Mouse (Mus musculus) CH12.LX (cell line): ENCODE data around the gene Acoxl. TPM values are rescaled to one million over a fixed set of nuclear protein-coding genes. Genes with fewer than 3 reads are reported as not detected.

Experiments
- DNase-seq: peaks from one replicate; pipeline ENCODE4 v3.0.0-alpha.2; 2013; ENCODE audit errors: extremely low read depth
- H3K27ac ChIP-seq: 2 replicates; pipeline ENCODE4 v1.5.1; 2012; ENCODE audit warnings: low read depth, mild to moderate bottlenecking, control low read depth, moderate library complexity; ENCODE audit not compliant: insufficient read depth
- H3K27me3 ChIP-seq: replicated peaks from 2 replicates; pipeline ENCODE3; 2012; ENCODE audit warnings: inconsistent platforms
- H3K36me3 ChIP-seq, 2 experiments: replicated peaks in 1 of 2; 2 replicates each; pipeline versions ENCODE3 to v1.6.1; 2012; ENCODE audit warnings: inconsistent platforms in 1 of 2, low read length in 1 of 2, mild to moderate bottlenecking in 1 of 2, mixed read lengths in 1 of 2, moderate library complexity in 1 of 2; ENCODE audit not compliant: control insufficient read depth in 1 of 2, insufficient read depth in 1 of 2
- H3K4me1 ChIP-seq, 2 experiments: 2 replicates each; pipeline ENCODE4 v1.6.1; 2012; ENCODE audit warnings: inconsistent platforms in 1 of 2, moderate library complexity in 1 of 2; ENCODE audit not compliant: insufficient read depth in 2 of 2, control insufficient read depth in 1 of 2
- H3K4me2 ChIP-seq: 2 replicates; pipeline ENCODE4 v1.6.1; 2012; ENCODE audit warnings: low read depth, mild to moderate bottlenecking, control low read depth; ENCODE audit not compliant: poor library complexity, insufficient read depth, severe bottlenecking
- H3K4me3 ChIP-seq, 3 experiments: fragments of 150-350 bp in 1 of 3; sonication (generic) in 1 of 3; replicated peaks in 1 of 3; 2 replicates each; pipeline versions ENCODE3 to v1.5.1; 2011 to 2012; ENCODE audit warnings: low read depth in 2 of 3, low read length in 2 of 3, mild to moderate bottlenecking in 2 of 3, moderate library complexity in 2 of 3, control low read depth in 1 of 3, improper control_type of control experiment in 1 of 3, inconsistent platforms in 1 of 3, mixed read lengths in 1 of 3; ENCODE audit not compliant: poor library complexity in 1 of 3
- H3K79me2 ChIP-seq: replicated peaks from 2 replicates; pipeline ENCODE4 v1.6.1; 2012; ENCODE audit warnings: mild to moderate bottlenecking, moderate library complexity; ENCODE audit not compliant: control insufficient read depth, poor library complexity, insufficient read depth, severe bottlenecking; ENCODE audit errors: extremely low read depth
- H3K9ac ChIP-seq: 2 replicates; pipeline ENCODE4 v1.6.1; 2012; ENCODE audit warnings: low read depth, mild to moderate bottlenecking, control low read depth, moderate library complexity; ENCODE audit not compliant: insufficient read depth
- H3K9me3 ChIP-seq: replicated peaks from 2 replicates; pipeline ENCODE3; 2012; ENCODE audit warnings: low read length, inconsistent platforms, mixed read lengths
- BHLHE40 ChIP-seq: IDR thresholded peaks from 2 replicates; pipeline ENCODE4 v1.6.1; 2011; ENCODE audit warnings: mild to moderate bottlenecking, low read depth, low read length, improper control_type of control experiment
- CHD1 ChIP-seq: IDR thresholded peaks from 2 replicates; pipeline ENCODE4 v1.6.1; 2012; ENCODE audit warnings: low read depth, low read length, improper control_type of control experiment, inconsistent platforms
- CHD2 ChIP-seq: IDR thresholded peaks from 2 replicates; pipeline ENCODE4 v1.6.1; 2011; ENCODE audit warnings: low read length, improper control_type of control experiment
- GABPA ChIP-seq: IDR thresholded peaks from 2 replicates; pipeline ENCODE4 v1.6.1; 2012; ENCODE audit warnings: low read depth, low read length, improper control_type of control experiment, inconsistent platforms; ENCODE audit not compliant: insufficient replicate concordance
- HCFC1 ChIP-seq: IDR thresholded peaks from 2 replicates; pipeline ENCODE4 v1.6.1; 2012; ENCODE audit warnings: low read depth, mild to moderate bottlenecking, inconsistent platforms, low read length, improper control_type of control experiment
- IRF4 ChIP-seq: IDR thresholded peaks from 2 replicates; pipeline ENCODE4 v1.6.1; 2014; ENCODE audit warnings: low read depth, mild to moderate bottlenecking, inconsistent platforms, low read length, improper control_type of control experiment
- JUN ChIP-seq: IDR thresholded peaks from 2 replicates; pipeline ENCODE4 v1.6.1; 2011; ENCODE audit warnings: low read depth, mild to moderate bottlenecking, low read length, improper control_type of control experiment, moderate library complexity; ENCODE audit not compliant: insufficient read depth
- JUND ChIP-seq: conservative IDR thresholded peaks from 2 replicates; pipeline ENCODE4 v1.6.1; 2011; ENCODE audit warnings: low read depth, low read length, improper control_type of control experiment
- KAT2A ChIP-seq: IDR thresholded peaks from 2 replicates; pipeline ENCODE4 v1.6.1; 2012; ENCODE audit warnings: low read length, improper control_type of control experiment, inconsistent platforms; ENCODE audit not compliant: insufficient replicate concordance
- MAFK ChIP-seq: IDR thresholded peaks from 2 replicates; pipeline ENCODE4 v1.6.1; 2011; ENCODE audit warnings: low read length, improper control_type of control experiment; ENCODE audit not compliant: insufficient replicate concordance
- MAZ ChIP-seq: IDR thresholded peaks from 2 replicates; pipeline ENCODE4 v1.6.1; 2012; ENCODE audit warnings: low read depth, mild to moderate bottlenecking, inconsistent platforms, low read length, improper control_type of control experiment, moderate library complexity
- MXI1 ChIP-seq: IDR thresholded peaks from 2 replicates; pipeline ENCODE4 v1.6.1; 2011; ENCODE audit warnings: mild to moderate bottlenecking, low read depth, low read length, improper control_type of control experiment
- MYC ChIP-seq: IDR thresholded peaks from 2 replicates; pipeline ENCODE4 v1.6.1; 2011; ENCODE audit warnings: low read depth, mild to moderate bottlenecking, improper control_type of control experiment, low read length
- NELFE ChIP-seq: IDR thresholded peaks from 2 replicates; pipeline ENCODE4 v1.6.1; 2011; ENCODE audit warnings: low read depth, low read length, improper control_type of control experiment
- NRF1 ChIP-seq: IDR thresholded peaks from 2 replicates; pipeline ENCODE4 v1.6.1; 2014; ENCODE audit warnings: low read depth, mild to moderate bottlenecking, inconsistent platforms, low read length, improper control_type of control experiment, moderate library complexity
- POLR2AphosphoS2 ChIP-seq: IDR thresholded peaks from 2 replicates; pipeline ENCODE4 v1.6.1; 2011; ENCODE audit warnings: low read depth, low read length, improper control_type of control experiment
- SMC3 ChIP-seq: IDR thresholded peaks from 2 replicates; pipeline ENCODE4 v1.6.1; 2011; ENCODE audit warnings: low read depth, low read length, improper control_type of control experiment
- TCF12 ChIP-seq: IDR thresholded peaks from 2 replicates; pipeline ENCODE4 v1.6.1; 2014; ENCODE audit warnings: low read depth, mild to moderate bottlenecking, inconsistent platforms, low read length, improper control_type of control experiment
- UBTF ChIP-seq: IDR thresholded peaks from 2 replicates; pipeline ENCODE4 v1.6.1; 2012; ENCODE audit warnings: low read depth, mild to moderate bottlenecking, inconsistent platforms, low read length, improper control_type of control experiment, moderate library complexity
- ZNF384 ChIP-seq: IDR thresholded peaks from 2 replicates; pipeline ENCODE4 v1.6.1; 2012; ENCODE audit warnings: low read depth, low read length, improper control_type of control experiment, inconsistent platforms
- dilution Hi-C: fragments of 300-500 bp; cut with MboI; formaldehyde crosslinking; loops from 2 replicates; pipeline ENCODE4 v1.14.3; 2020; ENCODE audit warnings: low sequenced_read_pairs; ENCODE audit not compliant: extremely low pct_unique_long_range_greater_than_20kb, extremely low pct_ligation_motif_present
- in situ Hi-C: fragments of 300-500 bp; cut with MboI; formaldehyde crosslinking; loops from 3 replicates; pipeline ENCODE4 v1.14.3; 2019; ENCODE audit warnings: low sequenced_read_pairs, low pct_ligation_motif_present, low pct_unique_long_range_greater_than_20kb, mixed read lengths
- polyA plus RNA-seq: library from polyadenylated mRNA; unstranded; fragments of >175 nt; gene quantifications from 2 replicates; pipeline ENCODE4 v1.2.1, GENCODE M21; 2012; ENCODE audit warnings: low read depth; ENCODE audit not compliant: insufficient read length
- total RNA-seq, 2 experiments: library from RNA; depleted of rRNA; stranded (reverse); fragments of 300-350 nt in 1 of 2; fragments of >200 nt in 1 of 2; gene quantifications; 2 replicates each; pipeline ENCODE4 v1.2.3; 2012 to 2014

The Acoxl gene
- total and polyA plus RNA-seq, 3 experiments, result 0.25 to 0.43 TPM; not detected in 1

DNA sequence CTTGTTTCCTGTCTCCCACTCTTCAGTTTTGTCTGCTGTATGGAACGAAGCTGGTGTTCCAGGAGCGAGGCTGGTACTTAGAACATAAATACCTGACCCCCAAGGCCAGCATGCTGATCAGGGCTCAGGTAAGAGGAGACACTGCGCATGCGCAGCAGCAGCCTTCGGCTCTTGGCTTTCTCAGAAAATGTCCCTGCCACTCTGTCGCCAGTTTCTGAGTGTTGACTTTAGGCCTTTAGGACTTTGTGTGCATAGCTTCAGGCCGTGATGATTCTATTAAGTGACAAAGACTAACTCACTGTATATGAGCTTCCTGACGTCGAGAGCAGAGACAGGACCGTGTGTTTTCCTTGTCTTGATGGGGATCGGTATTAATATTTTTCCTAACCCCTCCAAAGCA lies 267.0 kb downstream of the Acoxl start:
- Histone ChIP-seq H3K27ac (no peak overlapping the region), H3K4me1 (peaks cover 0 to 12% of the 10 kb centered on the region in 2 experiments; a peak in 2 of 4 replicates), H3K79me2 (no peaks in the 10 kb centered on the region), H3K27me3 (no peaks in the 10 kb centered on the region), H3K9me3 (peaks cover 7% of the 10 kb centered on the region), H3K36me3 (no peaks in the 10 kb centered on the region), H3K9ac (no peak overlapping the region), H3K4me2 (no peak overlapping the region), H3K4me3 (no peak overlapping the region)
- dilution Hi-C loops, result no loop called here
- in situ Hi-C loops, result no loop called here
- TF ChIP-seq MXI1, result no peak
- TF ChIP-seq GABPA, result no peak
- no peak for DNase-seq

DNA sequence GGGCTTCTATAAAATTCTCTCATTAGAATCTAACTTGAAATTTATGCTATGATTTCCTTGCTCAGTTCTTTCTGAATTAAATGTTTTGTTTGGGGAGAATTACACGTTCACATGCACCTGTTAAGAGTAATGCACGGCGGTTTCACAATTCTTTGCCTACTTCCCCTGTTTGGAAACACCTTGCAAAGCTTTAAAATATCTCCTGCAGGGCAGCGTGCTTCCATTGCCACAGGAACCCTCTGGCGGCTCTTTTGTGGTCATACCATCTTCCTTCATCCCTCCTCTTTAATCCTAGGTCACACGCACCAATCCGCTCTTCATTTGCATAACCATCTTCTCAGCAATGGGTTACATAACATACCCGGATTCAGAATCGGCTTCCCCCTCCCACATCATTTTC lies 272.9 kb downstream of the Acoxl start:
- no peak overlapping the region for H3K4me3 ChIP-seq
- no peak overlapping the region for H3K4me2 ChIP-seq
- DNase-seq, result no peak
- no peak for TF ChIP-seq POLR2AphosphoS2
- no peak for TF ChIP-seq MAZ
- TF ChIP-seq GABPA, result no peak
- no peak for TF ChIP-seq JUND
- no peak for TF ChIP-seq KAT2A
- no peak for TF ChIP-seq HCFC1
- TF ChIP-seq MAFK, result no peak
- TF ChIP-seq CHD1, result no peak
- no peak for TF ChIP-seq CHD2
- no peak for TF ChIP-seq MXI1
- TF ChIP-seq JUN, result no peak
- TF ChIP-seq TCF12, result no peak
- no peak for TF ChIP-seq NRF1
- no peak for TF ChIP-seq NELFE
- TF ChIP-seq MYC, result no peak
- TF ChIP-seq IRF4, result no peak
- no peak for TF ChIP-seq UBTF
- no peak for TF ChIP-seq ZNF384
- no peak for TF ChIP-seq BHLHE40
- no peak for TF ChIP-seq SMC3
- H3K27ac ChIP-seq, result no peak overlapping the region
- H3K27me3 ChIP-seq, result no peaks in the 10 kb centered on the region
- in situ Hi-C loops (no loop called here), dilution Hi-C loops (no loop called here)
- H3K36me3 ChIP-seq, result no peaks in the 10 kb centered on the region
- H3K9ac ChIP-seq, result no peak overlapping the region
- no peaks in the 10 kb centered on the region for H3K4me1 ChIP-seq
- H3K79me2 ChIP-seq, result no peaks in the 10 kb centered on the region
- H3K9me3 ChIP-seq, result peaks cover 3% of the 10 kb centered on the region
